Mouse (Mus musculus): ENCODE results near the gene Serpinb1c.

DNA sequence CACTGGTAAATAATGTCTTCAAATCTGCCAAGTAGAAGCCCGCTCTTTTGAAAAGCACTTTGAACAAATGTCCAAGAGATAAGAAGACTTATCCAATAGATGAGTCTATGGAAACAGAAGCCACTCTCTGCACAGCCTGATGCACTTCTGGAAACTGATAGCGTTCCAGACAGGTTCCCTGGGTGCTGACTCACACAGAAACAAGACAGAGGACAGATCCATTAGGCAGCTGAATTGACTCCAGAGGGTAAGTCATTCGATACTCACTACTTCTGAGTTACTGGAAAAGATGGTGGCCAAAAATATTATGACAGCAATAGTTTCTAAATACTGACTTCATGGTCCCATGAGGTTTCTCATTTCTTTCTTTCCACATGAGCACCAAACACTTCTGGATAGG lies 37.2 kb downstream of the Serpinb1c start:
- TF ChIP-seq CTCF (IDR thresholded peaks at IDR 0.05; ENCODE audit: extremely low read depth, insufficient read length, insufficient replicate concordance, low read depth, low read length) (no peak), POLR2A (IDR thresholded peaks at IDR 0.05; ENCODE audit: low read depth, low read length) (no peak)

Measured in small intestine, adult 2 months (tissue).